Comparison of ENCODE assay signal across 26 mouse cellular contexts in genomic region chr16:35803723-35804122, GRCm38 (mm10). TPM values are rescaled to one million over a fixed set of nuclear protein-coding genes. Genes with fewer than 3 reads are reported as not detected.
DNase-seq lines count a peak whose midpoint lies in the region; ATAC-seq lines count a peak whose summit lies in the region.
"Had no signal": no experiment of that assay in that cellular context is flagged by ENCODE, and none has a peak within 500 bp of the region (broad histone marks: within the 10 kb centered on the region; RNA-seq: fewer than 3 reads in every experiment).

No protein-coding gene starts in this region.

- no peak overlapping the region for H3K4me2 ChIP-seq in liver, embryonic 15.5 days
- no peak overlapping the region for H3K4me2 ChIP-seq in liver, embryonic 11.5 days
- H3K4me2 ChIP-seq: embryonic facial prominence, embryonic 13.5 days; forebrain, embryonic 12.5 days; forebrain, embryonic 15.5 days; heart, embryonic 11.5 days; hindbrain, embryonic 13.5 days had no signal

- H3K27me3 ChIP-seq in heart, embryonic 10.5 days (ENCODE audit: insufficient read depth, poor library complexity, severe bottlenecking), result no peaks in the 10 kb centered on the region
- no peaks in the 10 kb centered on the region for H3K27me3 ChIP-seq in liver, embryonic 15.5 days
- no peaks in the 10 kb centered on the region for H3K27me3 ChIP-seq in liver, embryonic 11.5 days (replicated peaks; ENCODE audit: control insufficient read depth, insufficient read depth, low read length)
- H3K27me3 ChIP-seq in midbrain, embryonic 10.5 days (ENCODE audit: low read depth, poor library complexity, severe bottlenecking), result no peaks in the 10 kb centered on the region
- H3K27me3 ChIP-seq: embryonic facial prominence, embryonic 13.5 days; forebrain, embryonic 12.5 days; forebrain, embryonic 15.5 days; hindbrain, embryonic 13.5 days had no signal

- peaks cover 30% of the 10 kb centered on the region for H3K36me3 ChIP-seq in heart, embryonic 10.5 days
- peaks cover 25% of the 10 kb centered on the region for H3K36me3 ChIP-seq in liver, embryonic 15.5 days (replicated peaks)
- H3K36me3 ChIP-seq in liver, embryonic 11.5 days (ENCODE audit: control insufficient read depth, insufficient read depth, low read length), result peaks cover 4% of the 10 kb centered on the region; the same call in 1 of the 2 replicates
- H3K36me3 ChIP-seq in midbrain, embryonic 10.5 days, result peaks cover 30% of the 10 kb centered on the region

- no peak overlapping the region for H3K4me3 ChIP-seq in heart, embryonic 10.5 days
- no peak overlapping the region for H3K4me3 ChIP-seq in liver, embryonic 15.5 days (replicated peaks)
- H3K4me3 ChIP-seq in liver, embryonic 11.5 days (ENCODE audit: low read depth, low read length), result no peak overlapping the region
- H3K4me3 ChIP-seq in midbrain, embryonic 10.5 days, result no peak overlapping the region
- H3K4me3 ChIP-seq: embryonic facial prominence, embryonic 10.5 days; embryonic facial prominence, embryonic 13.5 days; erythroblast, embryonic 14.5 days; forebrain, embryonic 12.5 days; forebrain, embryonic 15.5 days; heart, adult 2 months; hindbrain, embryonic 10.5 days; hindbrain, embryonic 13.5 days had no signal

- peaks cover 13% of the 10 kb centered on the region; the same call in 1 of the 2 replicates for H3K4me1 ChIP-seq in heart, embryonic 10.5 days
- H3K4me1 ChIP-seq in liver, embryonic 15.5 days (replicated peaks), result peaks cover 34% of the 10 kb centered on the region
- peaks cover 4% of the 10 kb centered on the region; the same call in 1 of the 2 replicates for H3K4me1 ChIP-seq in liver, embryonic 11.5 days (replicated peaks; ENCODE audit: control insufficient read depth, insufficient read depth, low read length)
- H3K4me1 ChIP-seq in midbrain, embryonic 10.5 days, result no peaks in the 10 kb centered on the region
- H3K4me1 ChIP-seq: embryonic facial prominence, embryonic 10.5 days; embryonic facial prominence, embryonic 13.5 days; forebrain, embryonic 12.5 days; forebrain, embryonic 15.5 days; hindbrain, embryonic 10.5 days; hindbrain, embryonic 13.5 days had no signal

- DNase-seq in heart, embryonic 10.5 days (ENCODE audit: low spot score), result peak; percentile 56
- no peak for DNase-seq in heart, postnatal 10 days
- DNase-seq in liver, embryonic 11.5 days (ENCODE audit: low spot score), result no peak
- DNase-seq in midbrain, embryonic 10.5 days (ENCODE audit: low spot score), result no peak
- DNase-seq: adrenal gland, adult 8-10 months; adrenal gland, postnatal 25 days; cerebellum, adult 11-12 months; cerebellum, adult 8-10 months; cerebellum, postnatal 10 days; cerebellum, postnatal 36 days; embryo, embryonic 11 days; gastrocnemius, postnatal 25 days; heart, adult 2 months; heart, postnatal 36 days had no signal

- no peak overlapping the region for H3K9ac ChIP-seq in liver, embryonic 15.5 days
- H3K9ac ChIP-seq in liver, embryonic 11.5 days (ENCODE audit: low read depth, low read length), result no peak overlapping the region
- H3K9ac ChIP-seq: embryonic facial prominence, embryonic 13.5 days; forebrain, embryonic 12.5 days; forebrain, embryonic 15.5 days; hindbrain, embryonic 13.5 days had no signal

- H3K27ac ChIP-seq in heart, embryonic 10.5 days, result no peak overlapping the region
- H3K27ac ChIP-seq in liver, embryonic 15.5 days (replicated peaks), result 0 out of 2 replicates have a peak overlapping the region, but pooled peaks have one; percentile 11
- no peak overlapping the region for H3K27ac ChIP-seq in liver, embryonic 11.5 days (ENCODE audit: low read depth, low read length)
- H3K27ac ChIP-seq in midbrain, embryonic 10.5 days (replicated peaks), result no peak overlapping the region
- H3K27ac ChIP-seq: embryonic facial prominence, embryonic 10.5 days; embryonic facial prominence, embryonic 13.5 days; forebrain, embryonic 12.5 days; forebrain, embryonic 15.5 days; heart, adult 2 months; hindbrain, embryonic 10.5 days; hindbrain, embryonic 13.5 days had no signal

- no peaks in the 10 kb centered on the region for H3K9me3 ChIP-seq in heart, embryonic 10.5 days
- no peaks in the 10 kb centered on the region for H3K9me3 ChIP-seq in liver, embryonic 15.5 days (replicated peaks)
- peaks cover 3% of the 10 kb centered on the region; the same call in 1 of the 2 replicates for H3K9me3 ChIP-seq in liver, embryonic 11.5 days (ENCODE audit: control insufficient read depth, low read length)
- no peaks in the 10 kb centered on the region; the same call in 1 of the 2 replicates for H3K9me3 ChIP-seq in midbrain, embryonic 10.5 days (replicated peaks)
- H3K9me3 ChIP-seq: embryonic facial prominence, embryonic 10.5 days; forebrain, embryonic 15.5 days; hindbrain, embryonic 10.5 days had no signal

- ATAC-seq in liver, embryonic 15.5 days (ENCODE audit: insufficient read depth), result no peak
- ATAC-seq in liver, embryonic 11.5 days (replicated peaks; ENCODE audit: low FRiP score), result no peak
- peak; percentile 51 for ATAC-seq in megakaryocyte, adult 5-6 weeks (ENCODE audit: poor library complexity, severe bottlenecking)
- ATAC-seq: activated CD4-positive, CD25-positive, alpha-beta regulatory T cell, adult 4 months; forebrain, embryonic 15.5 days; hindbrain, embryonic 16.5 days had no signal

- WGBS in heart, embryonic 10.5 days, result 92% methylated on average over 4 of the region's 4 CpGs
- WGBS in liver, embryonic 15.5 days (ENCODE audit: insufficient replicate concordance), result 86% methylated on average over 4 of the region's 4 CpGs
- 87% methylated on average over 4 of the region's 4 CpGs for WGBS in liver, embryonic 11.5 days
- 93% methylated on average over 4 of the region's 4 CpGs for WGBS in midbrain, embryonic 10.5 days

- intact Hi-C loops in heart, postnatal 10 days (cut with DNase I), result no loop called here

RNA-seq across cellular contexts. Expression of gene Hspbap1, which starts 33.5 kb away (rescaled TPM):
- 16.5 and 21.8 TPM in 2 replicates for polyA plus RNA-seq in heart, embryonic 10.5 days (2016; fragmentation: Nextera tagmentation; extraction: Ambion mirVana)
- total RNA-seq in heart, postnatal 10 days (2021), result 1 to 10 TPM; 2.8 to 3.8 TPM
- 16.1 and 18.7 TPM in 2 replicates for polyA plus RNA-seq in liver, embryonic 15.5 days (2015; fragmentation: Nextera tagmentation; extraction: Ambion mirVana)
- polyA plus RNA-seq in liver, embryonic 11.5 days (2014; fragmentation: Nextera tagmentation; extraction: Ambion mirVana), result 30.1 and 30.4 TPM in 2 replicates
- total RNA-seq in megakaryocyte, adult 5-6 weeks (2015), result 6.6 and 7.3 TPM in 2 replicates
- total RNA-seq in megakaryocyte, adult 5-6 weeks (2017), result 6.1 and 6.7 TPM in 2 replicates
- polyA plus RNA-seq in midbrain, embryonic 10.5 days (2016; fragmentation: Nextera tagmentation; extraction: Ambion mirVana), result 24.7 and 26.0 TPM in 2 replicates

RNA-seq across cellular contexts. Expression of gene Dirc2, which starts 34.6 kb away (rescaled TPM):
- polyA plus RNA-seq in heart, embryonic 10.5 days (2016; fragmentation: Nextera tagmentation; extraction: Ambion mirVana), result 8.9 and 14.2 TPM in 2 replicates
- 10 to 100 TPM; 47.1 to 50.2 TPM for total RNA-seq in heart, postnatal 10 days (2021)
- polyA plus RNA-seq in liver, embryonic 15.5 days (2015; fragmentation: Nextera tagmentation; extraction: Ambion mirVana), result 5.0 and 5.3 TPM in 2 replicates
- polyA plus RNA-seq in liver, embryonic 11.5 days (2014; fragmentation: Nextera tagmentation; extraction: Ambion mirVana), result 7.5 and 8.0 TPM in 2 replicates
- total RNA-seq in megakaryocyte, adult 5-6 weeks (2015), result 17.8 and 23.2 TPM in 2 replicates
- total RNA-seq in megakaryocyte, adult 5-6 weeks (2017), result 13.0 and 14.1 TPM in 2 replicates
- 12.5 and 14.1 TPM in 2 replicates for polyA plus RNA-seq in midbrain, embryonic 10.5 days (2016; fragmentation: Nextera tagmentation; extraction: Ambion mirVana)
